Mouse (Mus musculus): ENCODE results near the gene Tcf25. TPM values are rescaled to one million over a fixed set of nuclear protein-coding genes. Genes with fewer than 3 reads are reported as not detected.
A peak's percentile ranks its signal among the peaks of the same experiment; 100 is the strongest.

Gene Tcf25
- polyA plus RNA-seq, 1 experiment from 2014 or later = 54.0 TPM

GRCm38 (mm10) chr8:123374239-123374578 is 656 bp downstream of the Tcf25 start:
- Histone ChIP-seq H3K27me3 (ENCODE audit: control insufficient read depth, insufficient read depth, low read depth, low read length) (no peaks in the 10 kb centered on the region), H3K36me3 (ENCODE audit: control insufficient read depth, insufficient read depth) (no peaks in the 10 kb centered on the region), H3K27ac (ENCODE audit: low read length) (peak overlapping the region; percentile 86), H3K4me1 (ENCODE audit: control insufficient read depth, low read depth, low read length) (peaks cover 13% of the 10 kb centered on the region), H3K4me3 (ENCODE audit: low read depth, low read length) (peak overlapping the region; percentile 72), H3K4me2 (ENCODE audit: low read depth, low read length) (peak overlapping the region; percentile 90), H3K9me3 (replicated peaks; ENCODE audit: control insufficient read depth, low read length) (no peaks in the 10 kb centered on the region), H3K9ac (ENCODE audit: low read depth, low read length) (peak overlapping the region; percentile 75)
- WGBS (ENCODE audit: insufficient replicate concordance) = under 1% methylated on average over 20 of the region's 20 CpGs
- ATAC-seq (ENCODE audit: low read depth) = peak; percentile 77

GRCm38 (mm10) chr8:123375701-123376100 is 2.1 kb downstream of the Tcf25 start:
- Histone ChIP-seq H3K9me3 (replicated peaks; ENCODE audit: control insufficient read depth, low read length) (no peaks in the 10 kb centered on the region), H3K36me3 (ENCODE audit: control insufficient read depth, insufficient read depth) (no peaks in the 10 kb centered on the region), H3K27me3 (ENCODE audit: control insufficient read depth, insufficient read depth, low read depth, low read length) (no peaks in the 10 kb centered on the region), H3K9ac (ENCODE audit: low read depth, low read length) (no peak overlapping the region), H3K27ac (ENCODE audit: low read length) (no peak overlapping the region), H3K4me2 (ENCODE audit: low read depth, low read length) (no peak overlapping the region), H3K4me3 (ENCODE audit: low read depth, low read length) (no peak overlapping the region), H3K4me1 (ENCODE audit: control insufficient read depth, low read depth, low read length) (peaks cover 13% of the 10 kb centered on the region)
- WGBS (ENCODE audit: insufficient replicate concordance) = 78% methylated on average over 10 of the region's 10 CpGs
- no peak for ATAC-seq (ENCODE audit: low read depth)

DNA sequence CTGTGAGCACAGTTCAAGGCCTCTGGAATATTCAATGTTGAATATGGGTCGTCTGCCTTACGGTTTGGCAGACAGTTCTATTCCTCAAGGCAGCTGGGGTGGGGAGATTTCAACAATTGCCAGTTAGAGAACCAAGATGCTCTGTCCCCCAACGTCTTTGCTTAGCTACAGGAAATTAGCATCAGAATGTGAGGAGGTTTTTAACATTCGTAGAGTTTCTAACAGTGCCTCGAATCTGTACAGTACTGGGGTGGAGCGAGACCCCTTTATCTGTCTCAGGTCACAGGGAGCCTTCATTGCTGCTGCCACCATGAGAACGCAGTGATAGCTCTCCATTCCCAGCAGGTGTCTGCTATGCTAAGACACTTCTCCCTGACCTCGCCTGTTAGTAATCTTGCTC is 2.6 kb downstream of the Tcf25 start:
- H3K4me3 ChIP-seq (ENCODE audit: low read depth, low read length) = no peak overlapping the region
- 64% methylated on average over 8 of the region's 8 CpGs for WGBS (ENCODE audit: insufficient replicate concordance)
- no peaks in the 10 kb centered on the region for H3K27me3 ChIP-seq (ENCODE audit: control insufficient read depth, insufficient read depth, low read depth, low read length)
- H3K27ac ChIP-seq (ENCODE audit: low read length) = no peak overlapping the region
- H3K36me3 ChIP-seq (ENCODE audit: control insufficient read depth, insufficient read depth) = no peaks in the 10 kb centered on the region
- H3K4me2 ChIP-seq (ENCODE audit: low read depth, low read length) = no peak overlapping the region
- H3K9ac ChIP-seq (ENCODE audit: low read depth, low read length) = no peak overlapping the region
- H3K9me3 ChIP-seq (replicated peaks; ENCODE audit: control insufficient read depth, low read length) = no peaks in the 10 kb centered on the region
- ATAC-seq (ENCODE audit: low read depth) = no peak
- H3K4me1 ChIP-seq (ENCODE audit: control insufficient read depth, low read depth, low read length) = peaks cover 13% of the 10 kb centered on the region

DNA sequence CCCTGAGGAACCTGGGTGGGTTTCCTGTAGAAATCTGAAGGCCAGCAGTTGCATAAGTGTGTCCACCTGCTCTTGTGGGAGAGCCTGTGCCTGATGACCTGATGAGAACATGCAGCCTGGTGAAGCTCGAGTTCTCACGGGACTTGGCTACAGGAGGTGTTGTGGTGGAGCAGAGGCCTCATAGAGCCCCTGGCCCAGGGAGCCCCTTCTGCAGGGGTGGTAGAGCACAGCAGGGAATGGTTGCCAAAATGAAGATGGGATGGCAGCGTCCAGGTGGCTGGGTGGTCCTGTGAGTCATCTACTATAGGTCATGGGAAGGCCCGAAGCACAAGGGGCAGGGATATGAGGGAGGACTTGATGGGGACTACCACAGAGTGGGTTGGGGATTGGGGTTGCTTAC is 8.2 kb downstream of the Tcf25 start:
- WGBS (ENCODE audit: insufficient replicate concordance) = 78% methylated on average over 4 of the region's 4 CpGs
- H3K9ac ChIP-seq (ENCODE audit: low read depth, low read length) = no peak overlapping the region
- no peak overlapping the region for H3K4me2 ChIP-seq (ENCODE audit: low read depth, low read length)
- H3K4me1 ChIP-seq (ENCODE audit: control insufficient read depth, low read depth, low read length) = no peaks in the 10 kb centered on the region
- peaks cover 33% of the 10 kb centered on the region for H3K36me3 ChIP-seq (ENCODE audit: control insufficient read depth, insufficient read depth)
- H3K9me3 ChIP-seq (replicated peaks; ENCODE audit: control insufficient read depth, low read length) = no peaks in the 10 kb centered on the region
- no peaks in the 10 kb centered on the region for H3K27me3 ChIP-seq (ENCODE audit: control insufficient read depth, insufficient read depth, low read depth, low read length)
- H3K27ac ChIP-seq (ENCODE audit: low read length) = no peak overlapping the region
- no peak overlapping the region for H3K4me3 ChIP-seq (ENCODE audit: low read depth, low read length)
- ATAC-seq (ENCODE audit: low read depth) = no peak

DNA sequence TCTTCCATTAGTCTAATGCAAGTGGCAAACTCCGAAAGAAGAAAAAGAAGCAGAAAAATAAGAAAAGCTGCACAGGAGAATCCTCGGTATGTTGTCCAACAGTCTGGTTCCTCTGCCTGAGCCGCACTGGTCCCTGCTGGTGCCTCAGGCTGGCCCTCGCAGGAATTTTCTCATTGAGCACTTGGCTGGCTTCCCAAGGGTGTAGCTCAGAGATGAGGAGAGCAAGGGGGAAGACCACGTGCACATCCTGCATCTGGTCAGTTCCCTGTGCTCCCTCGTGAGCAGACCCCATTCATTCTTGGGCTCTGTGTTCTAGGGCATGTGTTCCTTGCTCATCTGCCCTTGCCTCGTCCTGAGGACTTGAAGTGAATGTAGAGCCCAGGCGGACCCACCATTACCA is 9.0 kb downstream of the Tcf25 start:
- H3K9ac ChIP-seq (ENCODE audit: low read depth, low read length) = no peak overlapping the region
- peaks cover 33% of the 10 kb centered on the region for H3K36me3 ChIP-seq (ENCODE audit: control insufficient read depth, insufficient read depth)
- 78% methylated on average over 8 of the region's 8 CpGs for WGBS (ENCODE audit: insufficient replicate concordance)

DNA sequence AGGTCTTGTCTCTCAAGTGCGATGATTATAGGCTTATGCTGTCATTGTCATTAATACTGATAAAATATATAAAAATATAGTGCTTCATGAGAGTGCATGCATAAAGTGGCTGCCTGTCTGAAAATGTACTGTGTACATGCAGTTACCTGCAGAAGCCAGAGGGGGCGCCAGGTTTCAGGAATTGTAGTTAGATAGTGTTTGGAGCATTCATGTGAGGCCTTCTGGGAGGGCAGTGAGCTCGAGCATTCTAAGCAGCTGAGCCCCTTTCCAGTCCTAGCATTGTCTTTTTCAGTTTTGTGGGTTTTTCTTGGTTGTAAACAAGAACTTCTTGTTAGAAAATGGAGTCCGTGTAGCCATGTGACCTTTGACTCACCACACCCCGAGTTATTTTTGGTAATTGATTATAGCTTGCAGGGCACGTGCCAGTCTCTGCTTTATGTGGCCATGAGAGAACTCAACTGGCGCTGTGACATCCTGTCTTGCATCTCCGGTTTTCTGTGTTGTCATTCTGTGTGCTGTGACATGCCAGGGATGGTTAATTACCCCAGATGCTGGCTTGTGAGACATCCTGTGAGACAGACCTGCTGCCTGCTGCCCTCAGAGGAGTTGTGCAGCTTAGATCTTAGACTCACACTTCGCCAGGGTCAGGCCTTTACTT is 11.5 kb downstream of the Tcf25 start:
- H3K4me1 ChIP-seq (ENCODE audit: control insufficient read depth, low read depth, low read length) = no peaks in the 10 kb centered on the region
- no peak overlapping the region for H3K27ac ChIP-seq (ENCODE audit: low read length)
- H3K4me3 ChIP-seq (ENCODE audit: low read depth, low read length) = no peak overlapping the region
- 61% methylated on average over 9 of the region's 9 CpGs for WGBS (ENCODE audit: insufficient replicate concordance)
- H3K27me3 ChIP-seq (ENCODE audit: control insufficient read depth, insufficient read depth, low read depth, low read length) = no peaks in the 10 kb centered on the region
- no peak overlapping the region for H3K4me2 ChIP-seq (ENCODE audit: low read depth, low read length)
- no peaks in the 10 kb centered on the region for H3K9me3 ChIP-seq (replicated peaks; ENCODE audit: control insufficient read depth, low read length)
- H3K9ac ChIP-seq (ENCODE audit: low read depth, low read length) = no peak overlapping the region
- H3K36me3 ChIP-seq (ENCODE audit: control insufficient read depth, insufficient read depth) = peaks cover 44% of the 10 kb centered on the region
- no peak for ATAC-seq (ENCODE audit: low read depth)

More for the DNA sequence above, 9.0 kb downstream of the Tcf25 start:
- Histone ChIP-seq H3K4me2 (ENCODE audit: low read depth, low read length) (no peak overlapping the region), H3K27ac (ENCODE audit: low read length) (no peak overlapping the region), H3K9me3 (replicated peaks; ENCODE audit: control insufficient read depth, low read length) (no peaks in the 10 kb centered on the region), H3K27me3 (ENCODE audit: control insufficient read depth, insufficient read depth, low read depth, low read length) (no peaks in the 10 kb centered on the region), H3K4me3 (ENCODE audit: low read depth, low read length) (no peak overlapping the region), H3K4me1 (ENCODE audit: control insufficient read depth, low read depth, low read length) (no peaks in the 10 kb centered on the region)
- no peak for ATAC-seq (ENCODE audit: low read depth)

DNA sequence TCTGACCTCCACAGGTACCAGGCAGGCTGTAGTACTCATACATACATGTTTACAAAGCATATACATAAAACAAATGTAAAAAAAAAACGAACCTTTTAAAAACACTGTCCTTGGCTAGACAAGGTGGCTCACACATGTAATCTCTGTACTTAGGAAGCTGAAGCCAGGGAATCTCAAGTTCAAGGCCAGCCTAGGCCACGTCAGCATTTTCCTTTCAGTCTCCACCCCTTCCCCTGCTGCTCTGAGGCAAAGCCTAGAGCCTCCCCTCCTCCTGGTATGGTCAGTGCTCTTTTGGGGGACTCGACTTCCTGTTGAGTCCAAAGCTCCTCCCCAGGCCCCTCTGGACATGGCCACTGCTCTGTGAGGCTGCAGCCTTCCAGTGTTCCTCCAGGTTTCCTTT is 13.5 kb downstream of the Tcf25 start:
- 60% methylated on average over 3 of the region's 3 CpGs for WGBS (ENCODE audit: insufficient replicate concordance)
- H3K36me3 ChIP-seq (ENCODE audit: control insufficient read depth, insufficient read depth) = peaks cover 53% of the 10 kb centered on the region

DNA sequence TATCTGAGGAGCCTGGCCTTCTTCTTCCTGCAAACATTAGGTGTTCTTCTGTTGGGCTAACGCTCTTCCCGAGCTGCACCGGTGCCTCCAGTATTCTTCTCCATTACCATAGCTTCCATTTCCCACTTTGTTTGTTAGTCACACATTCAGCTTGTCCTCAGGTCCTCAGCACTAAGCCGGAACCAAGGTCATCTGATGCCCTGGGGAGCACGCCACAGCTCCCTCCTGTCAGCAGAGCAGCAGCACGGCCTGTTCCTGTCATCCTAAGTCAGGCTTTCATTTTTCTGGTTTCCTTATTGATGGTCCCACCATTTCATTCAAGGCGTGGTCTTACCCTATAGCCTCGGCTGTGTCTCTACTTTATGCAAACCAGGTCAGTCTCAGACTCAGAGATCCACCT is 14.2 kb downstream of the Tcf25 start:
- H3K27me3 ChIP-seq (ENCODE audit: control insufficient read depth, insufficient read depth, low read depth, low read length) = no peaks in the 10 kb centered on the region
- ATAC-seq (ENCODE audit: low read depth) = no peak
- H3K4me3 ChIP-seq (ENCODE audit: low read depth, low read length) = no peak overlapping the region
- H3K9ac ChIP-seq (ENCODE audit: low read depth, low read length) = no peak overlapping the region
- H3K36me3 ChIP-seq (ENCODE audit: control insufficient read depth, insufficient read depth) = peaks cover 52% of the 10 kb centered on the region
- H3K9me3 ChIP-seq (replicated peaks; ENCODE audit: control insufficient read depth, low read length) = no peaks in the 10 kb centered on the region
- no peak overlapping the region for H3K27ac ChIP-seq (ENCODE audit: low read length)
- 76% methylated on average over 8 of the region's 8 CpGs for WGBS (ENCODE audit: insufficient replicate concordance)
- H3K4me2 ChIP-seq (ENCODE audit: low read depth, low read length) = no peak overlapping the region
- no peaks in the 10 kb centered on the region for H3K4me1 ChIP-seq (ENCODE audit: control insufficient read depth, low read depth, low read length)

More for the DNA sequence above, 13.5 kb downstream of the Tcf25 start:
- no peak overlapping the region for H3K27ac ChIP-seq (ENCODE audit: low read length)
- H3K9me3 ChIP-seq (replicated peaks; ENCODE audit: control insufficient read depth, low read length) = no peaks in the 10 kb centered on the region
- H3K4me3 ChIP-seq (ENCODE audit: low read depth, low read length) = no peak overlapping the region
- no peak overlapping the region for H3K9ac ChIP-seq (ENCODE audit: low read depth, low read length)
- H3K4me2 ChIP-seq (ENCODE audit: low read depth, low read length) = no peak overlapping the region
- no peak for ATAC-seq (ENCODE audit: low read depth)
- no peaks in the 10 kb centered on the region for H3K4me1 ChIP-seq (ENCODE audit: control insufficient read depth, low read depth, low read length)
- H3K27me3 ChIP-seq (ENCODE audit: control insufficient read depth, insufficient read depth, low read depth, low read length) = no peaks in the 10 kb centered on the region

- no peak for ATAC-seq (ENCODE audit: low read depth)
- Histone ChIP-seq H3K4me2 (ENCODE audit: low read depth, low read length) (no peak overlapping the region), H3K36me3 (ENCODE audit: control insufficient read depth, insufficient read depth) (peaks cover 48% of the 10 kb centered on the region)
Measured at GRCm38 (mm10) chr8:123389026-123389425, 15.5 kb downstream of the Tcf25 start.

More at GRCm38 (mm10) chr8:123389026-123389425, 15.5 kb downstream of the Tcf25 start:
- Histone ChIP-seq H3K9ac (ENCODE audit: low read depth, low read length) (no peak overlapping the region), H3K4me3 (ENCODE audit: low read depth, low read length) (no peak overlapping the region), H3K27me3 (ENCODE audit: control insufficient read depth, insufficient read depth, low read depth, low read length) (no peaks in the 10 kb centered on the region), H3K9me3 (replicated peaks; ENCODE audit: control insufficient read depth, low read length) (no peaks in the 10 kb centered on the region), H3K27ac (ENCODE audit: low read length) (no peak overlapping the region), H3K4me1 (ENCODE audit: control insufficient read depth, low read depth, low read length) (no peaks in the 10 kb centered on the region)
- 80% methylated on average over 7 of the region's 7 CpGs for WGBS (ENCODE audit: insufficient replicate concordance)
